Mouse (Mus musculus) testis, adult 2 months (tissue): Measurements from ENCODE around the gene Recql5.

ENCODE experiments used
- CTCF ChIP-seq: fragments of 200-500 bp; IDR thresholded peaks from 2 replicates; pipeline ENCODE4 v1.5.1; 2012; ENCODE audit warnings: low read depth, mild to moderate bottlenecking, inconsistent platforms, low read length, moderate library complexity; ENCODE audit not compliant: control insufficient read depth, insufficient read depth, insufficient replicate concordance
- POLR2A ChIP-seq: fragments of 200-500 bp; IDR thresholded peaks from 2 replicates; pipeline ENCODE4 v1.6.1; 2012; ENCODE audit warnings: low read depth, mild to moderate bottlenecking, inconsistent platforms, low read length, moderate library complexity; ENCODE audit not compliant: control insufficient read depth

DNA sequence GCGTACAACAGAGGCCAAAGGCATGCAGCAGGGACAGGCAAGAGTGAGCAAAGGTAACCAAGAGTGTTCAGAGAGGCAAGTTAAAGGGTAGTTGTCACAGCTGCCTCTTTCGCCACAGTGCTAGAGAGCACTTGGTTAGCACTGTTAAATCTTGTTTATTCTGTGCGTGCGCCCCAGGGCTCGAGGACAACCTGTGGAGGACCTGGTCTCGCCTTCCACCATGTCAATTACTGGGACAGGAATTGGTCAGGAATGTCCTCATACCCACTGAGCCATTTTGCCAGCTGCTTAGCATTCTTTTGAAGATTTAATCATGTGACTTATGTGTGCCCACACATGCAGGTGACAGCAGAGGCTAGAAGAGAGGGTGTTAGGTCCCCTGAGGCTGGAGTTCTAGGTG is 44.1 kb downstream of the Recql5 start:
- TF ChIP-seq CTCF (no peak), POLR2A (no peak)
